Mouse (Mus musculus) liver, embryonic 11.5 days (tissue): ENCODE data around the gene Cux1. TPM values are rescaled to one million over a fixed set of nuclear protein-coding genes. Genes with fewer than 3 reads are reported as not detected.

Source experiments
- ATAC-seq: fragments of 200-750 bp; cut with Nextera tagmentation; replicated peaks from 2 replicates; pipeline ENCODE4 v1.8.0; 2017; ENCODE audit warnings: moderate number of reproducible peaks, mild to moderate bottlenecking, moderate TSS enrichment, moderate library complexity; ENCODE audit not compliant: low FRiP score
- DNase-seq: peaks from one replicate; pipeline ENCODE4 v3.0.0-alpha.2; 2017; ENCODE audit warnings: low spot score
- H3K27ac ChIP-seq: fragments of 300-500 bp; sonication (generic); 2 replicates; pipeline ENCODE4 v1.5.1; 2014; ENCODE audit warnings: mild to moderate bottlenecking, low read depth, low read length, control low read depth
- H3K27me3 ChIP-seq: fragments of 300-500 bp; sonication (generic); replicated peaks from 2 replicates; pipeline ENCODE4 v1.6.1; 2014; ENCODE audit warnings: low read length, mixed read lengths; ENCODE audit not compliant: control insufficient read depth, insufficient read depth
- H3K36me3 ChIP-seq: fragments of 300-500 bp; sonication (generic); 2 replicates; pipeline ENCODE4 v1.6.1; 2014; ENCODE audit warnings: mild to moderate bottlenecking, low read length, moderate library complexity, mixed read lengths; ENCODE audit not compliant: control insufficient read depth, insufficient read depth
- H3K4me1 ChIP-seq: fragments of 300-500 bp; sonication (generic); replicated peaks from 2 replicates; pipeline ENCODE4 v1.6.1; 2014; ENCODE audit warnings: low read length, mixed read lengths; ENCODE audit not compliant: control insufficient read depth, insufficient read depth
- H3K4me2 ChIP-seq: fragments of 300-500 bp; sonication (generic); 2 replicates; pipeline ENCODE4 v1.6.1; 2014; ENCODE audit warnings: mild to moderate bottlenecking, control low read depth, moderate library complexity
- H3K4me3 ChIP-seq: fragments of 300-500 bp; sonication (generic); 2 replicates; pipeline ENCODE4 v1.5.1; 2014; ENCODE audit warnings: low read depth, low read length, control low read depth
- H3K9ac ChIP-seq: fragments of 300-500 bp; sonication (generic); 2 replicates; pipeline ENCODE4 v1.6.1; 2014; ENCODE audit warnings: low read depth, low read length, control low read depth
- H3K9me3 ChIP-seq: fragments of 300-500 bp; sonication (generic); 2 replicates; pipeline ENCODE4 v1.6.1; 2016; ENCODE audit warnings: low read length, inconsistent platforms, mixed read lengths; ENCODE audit not compliant: control insufficient read depth
- WGBS: fragments of 180-500 bp; shearing (Covaris S2); extraction: QIAGEN DNeasy Blood & Tissue Kit; methylation state at CpG from one replicate; pipeline ENCODE4 v1.1.7; 2014; 5-methylcytosine and 5-hydroxymethylcytosine counted together
- polyA plus RNA-seq: library from polyadenylated mRNA; unstranded; fragments of >200 nt; fragmentation: Nextera tagmentation; extraction: Ambion mirVana; gene quantifications from 2 replicates; pipeline ENCODE4 v1.2.1, GENCODE M21; 2014

The Cux1 gene
- polyA plus RNA-seq, 1 experiment from 2014 or later, result 45.8 TPM

DNA sequence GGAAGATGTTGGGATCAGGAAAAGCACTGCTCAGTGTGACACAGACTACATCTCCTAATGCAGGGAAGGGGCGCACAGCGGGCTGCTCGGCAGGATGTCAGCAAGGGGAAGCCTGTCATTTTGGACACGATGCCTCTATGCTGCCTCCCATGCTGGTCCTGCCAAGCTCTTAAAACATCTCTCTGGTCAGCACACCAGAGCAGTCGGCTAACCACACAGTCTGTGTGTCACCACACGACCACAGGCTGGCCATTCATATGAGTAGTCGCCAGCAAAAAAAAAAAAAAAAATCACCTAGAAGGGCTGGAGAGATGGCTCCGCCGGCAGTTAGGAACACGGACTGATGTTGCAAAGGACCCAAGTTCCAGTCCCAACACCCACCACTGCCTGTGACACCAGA, 10.9 kb upstream of the Cux1 start:
- H3K9me3 ChIP-seq, result peaks cover 2% of the 10 kb centered on the region; the same call in 1 of the 2 replicates
- peaks cover 3% of the 10 kb centered on the region; the same call in 1 of the 2 replicates for H3K4me1 ChIP-seq
- H3K27me3 ChIP-seq, result peaks cover 54% of the 10 kb centered on the region
- WGBS, result 36% methylated on average over 10 of the region's 10 CpGs
- H3K9ac ChIP-seq, result no peak overlapping the region
- H3K36me3 ChIP-seq, result no peaks in the 10 kb centered on the region
- H3K27ac ChIP-seq, result no peak overlapping the region
- no peak overlapping the region for H3K4me2 ChIP-seq
- ATAC-seq (no peak), DNase-seq (no peak)
- no peak overlapping the region for H3K4me3 ChIP-seq

DNA sequence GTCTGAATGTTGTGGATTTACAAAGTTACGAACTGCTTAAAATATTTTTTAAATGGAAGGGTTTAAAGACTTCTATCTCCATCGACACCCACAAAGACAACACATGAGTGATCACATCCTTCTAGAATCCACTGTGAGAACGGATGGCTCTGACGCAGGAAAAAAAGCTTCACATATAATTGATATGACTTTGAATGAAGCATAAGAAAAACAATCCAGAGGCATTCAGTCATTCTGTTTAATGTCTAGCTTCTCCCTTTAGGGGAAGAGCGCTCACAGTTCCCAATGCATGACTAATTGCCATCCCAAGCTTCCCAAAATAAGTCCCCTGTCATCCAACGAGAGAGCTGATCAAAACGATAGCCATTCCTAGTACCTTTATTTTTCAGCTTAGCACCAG, 2.9 kb upstream of the Cux1 start:
- Histone ChIP-seq H3K9ac (no peak overlapping the region), H3K4me2 (no peak overlapping the region), H3K9me3 (no peaks in the 10 kb centered on the region), H3K27me3 (peaks cover 12% of the 10 kb centered on the region), H3K4me1 (peaks cover 2% of the 10 kb centered on the region), H3K27ac (no peak overlapping the region), H3K4me3 (no peak overlapping the region), H3K36me3 (no peaks in the 10 kb centered on the region)
- ATAC-seq (no peak), DNase-seq (no peak)
- WGBS, result 59% methylated on average over 7 of the region's 7 CpGs

DNA sequence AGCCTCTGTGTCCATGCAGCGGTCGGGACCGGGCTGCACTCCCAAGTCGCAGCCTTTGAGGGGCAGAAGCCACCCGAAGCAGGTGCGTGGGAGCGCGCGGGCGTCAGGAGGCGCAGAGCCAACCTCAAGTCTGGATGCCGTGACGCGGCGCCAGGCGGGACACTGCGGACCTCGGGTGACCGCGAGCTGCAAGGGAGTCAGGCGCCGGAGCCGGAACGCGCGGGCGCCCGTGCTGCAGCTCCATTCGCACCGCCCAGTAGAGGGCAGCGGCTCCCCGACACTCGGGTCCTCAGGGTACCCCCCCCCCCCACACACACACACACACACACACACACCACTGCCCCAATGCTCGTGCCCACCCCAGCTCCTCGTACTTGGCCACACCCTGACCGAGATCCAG, 1.5 kb upstream of the Cux1 start:
- 0 out of 2 replicates have a peak, but pooled peaks have one; percentile 14 for ATAC-seq
- Histone ChIP-seq H3K27me3 (peaks cover 12% of the 10 kb centered on the region), H3K4me2 (peak overlapping the region; percentile 99), H3K9ac (peak overlapping the region; percentile 51), H3K4me3 (peak overlapping the region; percentile 93), H3K27ac (no peak overlapping the region), H3K36me3 (no peaks in the 10 kb centered on the region), H3K9me3 (no peaks in the 10 kb centered on the region), H3K4me1 (peaks cover 6% of the 10 kb centered on the region)
- WGBS, result under 1% methylated on average over 35 of the region's 36 CpGs
- peak; percentile 74 for DNase-seq

DNA sequence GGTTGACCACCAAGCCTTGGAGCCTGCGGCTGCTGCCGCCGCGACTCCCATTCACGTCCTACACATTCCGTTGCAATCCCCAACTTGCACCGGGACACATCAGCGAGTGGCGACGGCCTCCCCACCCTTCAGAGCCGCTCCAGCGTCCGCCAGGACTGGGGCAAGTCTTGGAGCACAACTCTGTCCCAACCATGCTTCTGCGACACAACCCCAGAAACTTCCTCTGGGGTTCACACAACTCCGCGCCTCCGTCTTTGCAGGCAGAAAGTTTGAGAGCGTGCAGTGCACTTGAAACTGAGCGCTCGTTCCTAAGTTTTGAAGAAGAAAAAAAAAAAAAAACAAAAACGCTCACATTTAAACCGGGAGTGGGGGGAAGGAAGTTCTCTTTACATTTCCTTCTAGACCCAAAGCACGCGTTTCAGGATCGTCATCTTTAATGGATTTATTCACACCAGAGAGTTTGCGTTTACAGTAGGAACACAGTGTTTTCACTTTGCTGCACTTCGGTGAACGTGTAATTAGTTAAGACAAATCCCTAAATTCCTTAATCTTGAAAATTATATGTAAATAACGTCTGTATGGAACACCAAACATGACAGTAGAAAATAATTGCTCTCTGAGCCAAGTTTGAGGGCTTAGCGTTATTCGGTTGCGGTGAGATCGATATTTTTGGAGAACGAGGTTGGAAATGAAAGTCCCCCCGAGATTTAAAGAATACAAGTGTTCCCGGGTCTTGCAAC, 906 bp upstream of the Cux1 start:
- under 1% methylated on average over 36 of the region's 36 CpGs for WGBS
- ATAC-seq (peak; percentile 3; the same call in 1 of the 2 replicates), DNase-seq (no peak)
- H3K9ac ChIP-seq, result peak overlapping the region; percentile 87
- peaks cover 9% of the 10 kb centered on the region for H3K27me3 ChIP-seq
- H3K4me2 ChIP-seq, result peak overlapping the region; percentile 99
- peak overlapping the region; percentile 89; the same call in 1 of the 2 replicates for H3K27ac ChIP-seq
- no peaks in the 10 kb centered on the region for H3K9me3 ChIP-seq
- peak overlapping the region; percentile 93 for H3K4me3 ChIP-seq
- peaks cover 6% of the 10 kb centered on the region for H3K4me1 ChIP-seq
- H3K36me3 ChIP-seq, result no peaks in the 10 kb centered on the region

DNA sequence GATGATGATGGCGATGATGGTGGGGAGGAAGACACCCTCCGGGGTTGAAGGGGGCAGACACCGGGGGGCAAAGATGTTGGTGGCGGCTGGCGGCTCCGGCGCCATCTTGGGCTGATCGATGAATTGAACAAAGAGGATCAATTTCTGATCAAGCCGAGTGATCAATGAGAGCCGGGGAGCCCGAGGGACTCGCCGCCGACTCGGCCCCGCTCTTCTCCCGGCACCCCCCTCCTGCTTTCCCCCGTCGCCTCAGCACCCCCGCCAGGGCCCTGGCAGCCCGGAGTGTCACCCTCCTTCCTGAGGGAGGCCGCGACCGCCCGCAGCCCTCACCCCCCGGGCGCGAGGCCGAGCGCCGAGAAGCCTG, 496 bp downstream of the Cux1 start:
- ATAC-seq (peak; percentile 46), DNase-seq (no peak)
- 0% methylated on average over 30 of the region's 31 CpGs for WGBS
- Histone ChIP-seq H3K27ac (peak overlapping the region; percentile 89), H3K27me3 (peaks cover 5% of the 10 kb centered on the region; the same call in 1 of the 2 replicates), H3K9ac (peak overlapping the region; percentile 87), H3K9me3 (no peaks in the 10 kb centered on the region), H3K4me3 (peak overlapping the region; percentile 93), H3K4me2 (peak overlapping the region; percentile 99), H3K36me3 (no peaks in the 10 kb centered on the region), H3K4me1 (peaks cover 6% of the 10 kb centered on the region)

DNA sequence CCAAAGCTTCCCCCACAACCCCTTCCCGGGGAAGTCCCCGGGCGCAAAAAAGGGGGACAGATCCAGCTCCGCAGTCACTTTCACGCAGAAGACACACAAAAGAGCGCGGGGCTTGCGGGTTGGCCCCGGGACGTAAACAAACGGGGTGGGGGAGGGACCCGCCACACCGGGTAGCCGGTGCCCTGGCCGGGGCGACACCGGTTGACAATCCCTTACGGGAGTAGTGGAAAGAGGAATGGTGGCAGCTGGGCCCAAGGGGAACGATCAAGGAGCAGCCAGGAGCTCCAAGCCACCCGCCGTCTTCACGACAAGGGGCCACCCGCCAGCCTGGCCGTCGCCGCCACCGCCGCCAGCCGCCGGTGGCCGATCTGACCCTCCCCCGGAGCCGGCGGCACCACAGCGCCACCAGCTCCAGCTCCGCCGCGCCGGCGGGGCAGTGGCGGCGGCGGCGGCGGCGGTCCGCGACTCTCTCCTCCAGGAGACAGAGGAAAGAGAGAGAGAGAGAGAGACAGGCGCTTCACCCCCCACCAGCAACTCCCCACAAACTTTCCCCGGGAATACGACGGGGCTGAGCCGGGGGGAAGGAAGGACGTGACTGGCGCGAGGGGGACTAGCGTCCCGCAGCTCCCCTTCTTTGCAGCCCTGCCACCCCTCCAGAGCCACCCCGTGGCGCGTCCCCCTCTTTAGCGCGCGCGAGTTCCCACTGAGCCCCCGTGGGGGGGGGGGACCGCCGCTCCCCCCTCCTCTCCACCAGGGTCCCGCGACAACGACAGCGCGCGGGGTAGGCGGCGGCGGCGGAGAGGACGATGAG, 1.1 kb downstream of the Cux1 start:
- under 1% methylated on average over 71 of the region's 79 CpGs for WGBS
- Histone ChIP-seq H3K36me3 (no peaks in the 10 kb centered on the region), H3K9ac (peak overlapping the region; percentile 87), H3K4me2 (peak overlapping the region; percentile 99), H3K9me3 (no peaks in the 10 kb centered on the region), H3K4me3 (peak overlapping the region; percentile 93), H3K27me3 (peaks cover 2% of the 10 kb centered on the region; the same call in 1 of the 2 replicates), H3K4me1 (peaks cover 6% of the 10 kb centered on the region), H3K27ac (peak overlapping the region; percentile 89)
- ATAC-seq (peak; percentile 35), DNase-seq (peak; percentile 80)

DNA sequence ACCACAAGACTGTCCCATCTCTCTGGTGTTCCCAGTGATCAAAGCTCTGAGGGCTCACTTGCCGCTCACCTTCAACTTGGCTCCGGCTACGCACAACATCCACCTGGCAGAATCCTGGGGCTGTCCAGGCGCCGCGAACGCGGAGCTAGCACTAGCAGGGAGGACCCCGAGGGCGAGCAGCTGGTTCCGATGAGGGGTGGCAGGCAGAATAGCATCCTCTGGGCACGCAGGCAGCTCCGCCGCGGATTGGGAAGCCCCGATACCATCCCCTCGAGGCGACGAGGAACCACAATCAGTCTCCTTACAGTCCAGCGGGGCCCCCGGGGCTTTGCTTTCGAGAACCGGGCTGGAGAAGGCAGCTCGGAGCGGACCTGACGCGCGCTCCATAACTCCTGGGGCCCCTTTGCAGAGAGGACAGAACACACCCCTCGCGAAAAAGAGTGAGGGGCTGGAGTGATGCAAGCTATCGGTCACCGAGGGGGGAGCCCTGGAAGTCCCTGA, 1.9 kb downstream of the Cux1 start:
- under 1% methylated on average over 32 of the region's 32 CpGs for WGBS
- Histone ChIP-seq H3K4me3 (peak overlapping the region; percentile 93), H3K4me1 (peaks cover 6% of the 10 kb centered on the region), H3K27me3 (peaks cover 2% of the 10 kb centered on the region; the same call in 1 of the 2 replicates), H3K9ac (peak overlapping the region; percentile 87), H3K36me3 (no peaks in the 10 kb centered on the region), H3K4me2 (peak overlapping the region; percentile 99), H3K9me3 (no peaks in the 10 kb centered on the region), H3K27ac (0 out of 2 replicates have a peak overlapping the region, but pooled peaks have one; percentile 89)
- DNase-seq, result peak; percentile 69
- ATAC-seq, result 0 out of 2 replicates have a peak, but pooled peaks have one; percentile 10

DNA sequence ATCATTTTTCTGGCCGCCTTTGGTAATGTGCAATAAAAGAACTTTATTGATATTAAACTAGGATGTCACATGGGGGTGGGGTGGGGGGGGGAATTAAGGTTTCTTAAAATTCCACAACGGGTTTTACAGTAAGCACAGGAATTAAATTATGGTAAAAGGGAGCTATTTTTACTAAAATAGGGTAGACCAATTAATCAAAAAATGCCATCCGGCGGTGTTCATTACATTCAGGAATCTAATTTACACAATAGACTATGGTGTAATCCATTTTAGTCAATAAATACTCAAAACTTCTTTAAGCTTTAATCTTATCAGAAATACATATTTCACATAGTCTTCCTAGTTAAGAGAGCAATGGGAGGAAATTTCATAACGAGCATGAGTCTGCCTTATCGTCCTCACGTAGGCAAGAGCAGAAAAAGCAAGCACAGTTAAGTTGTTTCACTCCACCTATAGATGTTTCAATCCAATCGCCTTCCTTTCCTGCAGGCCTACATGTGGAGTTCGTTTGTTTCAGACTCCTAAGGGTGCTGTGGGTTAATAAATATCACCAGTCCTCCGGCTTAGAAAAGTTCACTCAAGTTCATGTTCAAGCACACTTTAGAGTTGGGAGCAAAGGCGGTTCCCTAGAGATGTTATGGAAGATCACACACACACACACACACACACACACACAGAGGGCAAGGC, 2.5 kb downstream of the Cux1 start:
- Histone ChIP-seq H3K4me1 (peaks cover 6% of the 10 kb centered on the region), H3K27ac (no peak overlapping the region), H3K9me3 (no peaks in the 10 kb centered on the region), H3K9ac (peak overlapping the region; percentile 87), H3K36me3 (no peaks in the 10 kb centered on the region), H3K27me3 (peaks cover 2% of the 10 kb centered on the region; the same call in 1 of the 2 replicates), H3K4me3 (peak overlapping the region; percentile 93), H3K4me2 (peak overlapping the region; percentile 99)
- ATAC-seq (no peak), DNase-seq (no peak)
- 44% methylated on average over 11 of the region's 11 CpGs for WGBS
